Mouse (Mus musculus) C2C12 (cell line): ENCODE measurements around the gene Cyth1.

Experiments used
- CEBPB ChIP-seq: IDR thresholded peaks from one replicate; pipeline ENCODE4 v1.6.1; 2011; ENCODE audit warnings: low read depth, mild to moderate bottlenecking, control low read depth, moderate library complexity
- CTCF ChIP-seq: IDR thresholded peaks from one replicate; pipeline ENCODE4 v1.5.1; 2011; ENCODE audit not compliant: control insufficient read depth, insufficient read depth, insufficient read length

- TF ChIP-seq CEBPB (no peak), CTCF (no peak)
Measured at GRCm38 (mm10) chr11:118247359-118248095, 865 bp downstream of the Cyth1 start.
